Comparison of ENCODE assay signal across 18 mouse cellular contexts in genomic region chr10:97211238-97211695, GRCm38 (mm10).
DNase-seq lines count a peak whose midpoint lies in the region; ATAC-seq lines count a peak whose summit lies in the region.
"Had no signal": no experiment of that assay in that cellular context is flagged by ENCODE, and none has a peak within 500 bp of the region (broad histone marks: within the 10 kb centered on the region; RNA-seq: fewer than 3 reads in every experiment).

No protein-coding gene starts in this region.

- ATAC-seq in midbrain, embryonic 11.5 days (ENCODE audit: low FRiP score): peak; percentile 85
- ATAC-seq: CD4-positive, CD25-positive, alpha-beta regulatory T cell, adult 4 months had no signal

- H3K4me3 ChIP-seq in hindbrain, embryonic 10.5 days: no peak overlapping the region
- H3K4me3 ChIP-seq in midbrain, embryonic 11.5 days (ENCODE audit: low read depth, low read length): no peak overlapping the region
- H3K4me3 ChIP-seq: kidney, embryonic 15.5 days had no signal

- whole genome bisulfite sequencing in hindbrain, embryonic 10.5 days: 67% methylated on average over 4 of the region's 4 CpGs
- WGBS in midbrain, embryonic 11.5 days: 40% methylated on average over 4 of the region's 4 CpGs

- no peaks in the 10 kb centered on the region for H3K9me3 ChIP-seq in hindbrain, embryonic 10.5 days
- H3K9me3 ChIP-seq in midbrain, embryonic 11.5 days (ENCODE audit: control insufficient read depth, low read length): no peaks in the 10 kb centered on the region
- H3K9me3 ChIP-seq: kidney, embryonic 15.5 days had no signal

- H3K27ac ChIP-seq in hindbrain, embryonic 10.5 days: peak overlapping the region; percentile 45
- H3K27ac ChIP-seq in midbrain, embryonic 11.5 days (ENCODE audit: low read depth, low read length): peak overlapping the region; percentile 59; the same call in 1 of the 2 replicates
- H3K27ac ChIP-seq: kidney, embryonic 15.5 days; stomach, postnatal 0 days had no signal

- no peaks in the 10 kb centered on the region for H3K27me3 ChIP-seq in hindbrain, embryonic 10.5 days (ENCODE audit: insufficient read depth, poor library complexity, severe bottlenecking)
- H3K27me3 ChIP-seq in midbrain, embryonic 11.5 days (ENCODE audit: control insufficient read depth, insufficient read depth, low read length): no peaks in the 10 kb centered on the region
- H3K27me3 ChIP-seq: kidney, embryonic 15.5 days had no signal

- H3K36me3 ChIP-seq in hindbrain, embryonic 10.5 days: no peaks in the 10 kb centered on the region
- H3K36me3 ChIP-seq in midbrain, embryonic 11.5 days (ENCODE audit: control insufficient read depth, insufficient read depth, low read length): no peaks in the 10 kb centered on the region
- H3K36me3 ChIP-seq: G1E; kidney, embryonic 15.5 days had no signal

- H3K4me2 ChIP-seq in midbrain, embryonic 11.5 days: no peak overlapping the region
- H3K4me2 ChIP-seq: heart, embryonic 11.5 days; kidney, embryonic 15.5 days had no signal

- peaks cover 29% of the 10 kb centered on the region; the same call in 1 of the 2 replicates for H3K4me1 ChIP-seq in hindbrain, embryonic 10.5 days (replicated peaks)
- H3K4me1 ChIP-seq in midbrain, embryonic 11.5 days (ENCODE audit: control insufficient read depth, insufficient read depth, low read length): peaks cover 16% of the 10 kb centered on the region
- H3K4me1 ChIP-seq: kidney, embryonic 15.5 days had no signal

- peak; percentile 11 to 35 for DNase-seq in cerebellum, postnatal 10 days
- DNase-seq in cerebellum, postnatal 4 days (ENCODE audit: low spot score in 2 of 2): no peak
- DNase-seq in Muller cell, postnatal 12 days (ENCODE audit: inconsistent ontology term): peak; percentile 8
- DNase-seq in hindbrain, embryonic 10.5 days (ENCODE audit: low spot score): no peak
- DNase-seq in midbrain, embryonic 11.5 days (ENCODE audit: low spot score, missing footprints): peak; percentile 88
- no peak for DNase-seq in ovary, postnatal 10 days (ENCODE audit: low spot score)
- DNase-seq in layer of hippocampus, adult 18-20 months (ENCODE audit: low spot score in 2 of 2): no peak
- no peak for DNase-seq in embryo, embryonic 10.5 days (ENCODE audit: low spot score)
- DNase-seq: cerebellum, adult 11 months; heart, postnatal 14 days; layer of hippocampus, postnatal 36 days; lung, adult 18-20 months; thymus, postnatal 4 days had no signal

- no peak overlapping the region for H3K9ac ChIP-seq in midbrain, embryonic 11.5 days (ENCODE audit: low read length)
- H3K9ac ChIP-seq: kidney, embryonic 15.5 days had no signal

Comparison
In these comparisons a context has a peak if more than half of its experiments do, and no peak if none do; other contexts are left out.
1. DNase-seq: peak in cerebellum, postnatal 10 days (2 of 2), Muller cell, postnatal 12 days (single experiment) and midbrain, embryonic 11.5 days (single experiment); none in cerebellum, postnatal 4 days (0 of 2), hindbrain, embryonic 10.5 days (single experiment), ovary, postnatal 10 days (single experiment), layer of hippocampus, adult 18-20 months (0 of 2) and embryo, embryonic 10.5 days (single experiment).